Mouse (Mus musculus): ENCODE results near the gene Adcy10. TPM values are rescaled to one million over a fixed set of nuclear protein-coding genes. Genes with fewer than 3 reads are reported as not detected.

Adcy10 gene
- total RNA-seq, 2 experiments from 2014 or later: 0.08 TPM; not detected in 1

DNA sequence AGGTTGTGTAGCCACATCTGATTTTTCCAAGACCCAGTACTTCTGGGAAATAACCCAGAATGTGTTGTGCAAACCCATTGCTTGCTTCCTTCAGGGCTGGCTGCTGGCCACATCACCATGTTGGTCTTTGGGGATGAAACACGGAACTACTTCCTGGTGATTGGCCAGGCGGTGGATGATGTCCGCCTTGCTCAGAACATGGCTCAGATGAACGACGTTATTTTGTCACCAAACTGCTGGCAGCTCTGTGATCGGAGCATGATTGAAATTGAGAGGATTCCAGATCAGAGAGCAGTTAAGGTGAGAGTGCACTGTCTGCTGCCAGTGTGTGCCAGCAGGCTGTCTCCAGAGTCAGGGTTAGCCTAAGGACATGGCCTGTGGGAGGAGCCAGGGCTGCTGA is 25.2 kb downstream of the Adcy10 start:
- no peak for ATAC-seq (replicated peaks; ENCODE audit: poor library complexity)

DNA sequence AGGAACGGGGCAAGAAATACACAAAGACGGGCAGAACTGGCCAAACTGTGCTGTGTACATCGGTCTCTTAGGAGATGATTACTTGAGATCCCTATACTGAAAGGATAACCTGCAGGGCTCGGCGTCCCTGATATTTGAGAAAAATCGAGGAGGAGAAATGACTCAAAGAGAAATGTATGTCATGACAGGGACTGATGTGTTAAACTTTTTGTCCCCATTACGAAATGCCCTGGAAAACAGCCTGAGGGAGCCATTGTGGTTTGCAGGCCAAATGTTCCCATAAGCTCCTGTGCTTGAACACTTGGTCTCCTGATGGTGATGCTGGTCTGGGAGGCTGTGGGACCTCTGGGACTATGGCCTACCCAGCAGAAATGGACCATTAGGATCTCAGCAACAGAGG is 35.7 kb downstream of the Adcy10 start:
- ATAC-seq (replicated peaks; ENCODE audit: poor library complexity): no peak

DNA sequence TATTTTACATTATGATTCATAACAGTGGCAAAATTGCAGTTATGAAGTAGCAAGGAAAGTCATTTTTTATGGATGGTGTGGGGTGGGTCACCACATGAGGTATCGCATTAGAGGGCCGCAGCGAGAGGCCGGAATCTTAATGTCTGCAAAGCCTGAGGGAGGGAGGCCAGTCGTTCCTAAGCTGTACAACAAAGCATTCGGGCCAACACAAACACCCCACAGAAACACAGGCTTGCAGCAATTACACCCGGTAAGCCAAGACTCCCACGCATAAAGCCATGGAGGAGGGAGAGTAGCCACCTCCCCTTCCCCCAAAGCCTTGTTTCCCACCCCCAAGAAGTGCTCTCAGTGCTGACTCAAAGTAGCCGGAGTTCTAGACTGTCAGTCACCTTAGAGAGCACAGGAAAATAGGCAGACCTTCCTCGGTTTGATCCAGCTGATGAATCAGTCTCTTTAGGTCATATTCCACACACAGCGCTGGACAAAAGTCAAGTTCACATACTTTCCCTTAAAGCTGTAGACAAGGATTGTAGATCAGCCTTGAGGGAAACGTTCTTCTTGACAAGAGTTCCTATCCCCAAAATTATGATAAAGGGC is 51.2 kb downstream of the Adcy10 start:
- ATAC-seq (replicated peaks; ENCODE audit: poor library complexity): no peak

DNA sequence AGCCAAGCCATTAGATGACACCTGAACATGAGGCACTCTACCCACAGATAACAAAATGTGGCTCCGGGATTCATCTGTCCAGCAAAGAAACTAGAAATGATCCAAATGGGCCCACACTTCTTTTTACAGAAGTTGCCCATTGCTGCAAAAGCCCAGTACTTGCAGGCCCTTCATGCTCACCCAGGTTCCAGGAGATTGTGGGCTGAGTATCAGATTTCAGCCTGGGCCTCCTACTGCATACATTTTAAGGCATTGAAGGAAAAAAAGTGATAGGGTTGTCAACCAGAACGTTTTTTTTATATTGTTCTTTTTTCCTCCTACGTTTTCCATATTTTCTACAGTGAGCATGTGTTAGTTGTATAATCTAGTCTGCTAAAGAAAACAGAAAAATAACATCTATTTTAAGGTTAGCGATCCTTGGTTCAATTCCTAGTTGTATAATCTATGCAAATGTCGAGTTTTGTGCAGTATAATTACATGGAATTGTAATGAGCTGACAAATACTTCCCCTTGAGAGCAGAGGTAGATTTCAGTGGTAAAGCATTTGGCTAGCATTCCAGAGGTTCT is 52.3 kb downstream of the Adcy10 start:
- ATAC-seq (replicated peaks; ENCODE audit: poor library complexity): no peak

DNA sequence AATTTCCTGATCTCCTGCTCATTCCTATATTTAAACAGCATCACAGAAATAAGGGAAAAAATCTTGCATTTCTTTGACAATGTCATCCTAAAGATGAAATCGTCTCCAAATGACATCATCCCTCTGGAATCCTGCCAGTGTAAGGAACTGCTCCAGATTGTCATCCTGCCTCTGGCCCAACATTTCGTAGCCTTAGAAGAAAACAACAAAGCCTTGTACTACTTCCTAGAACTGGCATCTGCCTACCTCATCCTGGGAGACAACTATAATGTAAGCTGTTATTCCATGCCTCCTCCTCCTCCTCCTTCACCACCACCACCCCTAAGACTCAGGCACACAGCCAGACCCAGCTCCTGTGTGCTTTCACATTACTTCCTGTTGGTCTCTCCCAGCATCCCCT is 71.7 kb downstream of the Adcy10 start:
- no peak for ATAC-seq (replicated peaks; ENCODE audit: poor library complexity)

DNA sequence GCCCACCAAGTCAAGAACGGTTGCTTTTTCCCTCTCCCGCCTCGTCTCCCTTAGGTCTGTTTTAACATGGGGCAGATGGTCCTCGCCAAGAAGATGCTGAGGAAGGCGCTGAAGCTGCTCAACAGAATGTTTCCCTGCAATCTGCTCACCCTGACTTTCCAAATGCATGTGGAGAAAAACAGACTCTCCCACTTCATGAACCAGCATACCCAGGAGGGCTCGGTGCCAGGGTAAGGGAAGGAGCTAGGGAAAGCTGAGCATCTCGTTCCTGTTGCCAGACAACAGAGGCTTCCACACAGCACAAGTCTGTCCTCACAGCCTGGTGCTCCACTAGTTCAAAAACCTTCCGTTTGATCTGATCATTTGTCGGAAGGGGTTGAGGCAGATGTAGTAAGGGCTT is 74.1 kb downstream of the Adcy10 start:
- no peak for ATAC-seq (replicated peaks; ENCODE audit: poor library complexity)

DNA sequence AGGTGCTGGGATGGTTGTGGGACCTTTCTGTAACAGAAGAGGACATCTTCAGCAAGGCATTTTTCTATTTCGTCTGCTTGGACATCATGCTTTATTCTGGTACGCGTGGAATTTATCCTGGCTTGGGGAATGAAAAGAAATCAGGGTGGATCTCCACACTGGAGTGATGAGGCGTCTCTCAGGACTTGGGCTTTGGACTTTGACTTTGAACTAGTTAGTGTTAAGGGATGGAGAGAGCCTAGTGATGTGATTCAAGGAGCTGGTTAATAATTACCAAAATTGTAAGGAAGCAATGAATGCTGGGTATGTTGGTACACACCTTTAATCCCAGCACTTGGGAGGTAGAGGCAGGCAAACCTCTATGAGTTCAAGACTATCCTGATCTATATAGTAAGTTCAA is 80.3 kb downstream of the Adcy10 start:
- ATAC-seq (replicated peaks; ENCODE audit: poor library complexity): no peak

DNA sequence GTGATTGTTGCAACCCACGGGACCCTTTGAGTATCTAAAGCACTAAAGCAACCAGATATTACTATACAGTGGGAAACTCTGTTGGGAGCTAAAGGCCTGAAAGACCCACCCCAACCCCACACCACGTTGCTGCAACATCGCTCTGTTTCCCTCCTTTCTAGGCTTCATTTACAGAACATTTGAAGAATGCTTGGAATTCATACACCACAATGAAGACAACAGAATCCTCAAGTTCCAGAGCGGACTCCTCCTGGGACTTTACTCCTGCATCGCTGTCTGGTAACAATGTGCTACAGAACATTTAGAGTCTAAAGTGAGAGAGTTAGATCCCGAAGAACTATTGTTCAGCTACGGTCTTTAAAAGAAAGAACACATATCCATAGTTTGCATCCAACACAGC is 82.5 kb downstream of the Adcy10 start:
- ATAC-seq (replicated peaks; ENCODE audit: poor library complexity): no peak

DNA sequence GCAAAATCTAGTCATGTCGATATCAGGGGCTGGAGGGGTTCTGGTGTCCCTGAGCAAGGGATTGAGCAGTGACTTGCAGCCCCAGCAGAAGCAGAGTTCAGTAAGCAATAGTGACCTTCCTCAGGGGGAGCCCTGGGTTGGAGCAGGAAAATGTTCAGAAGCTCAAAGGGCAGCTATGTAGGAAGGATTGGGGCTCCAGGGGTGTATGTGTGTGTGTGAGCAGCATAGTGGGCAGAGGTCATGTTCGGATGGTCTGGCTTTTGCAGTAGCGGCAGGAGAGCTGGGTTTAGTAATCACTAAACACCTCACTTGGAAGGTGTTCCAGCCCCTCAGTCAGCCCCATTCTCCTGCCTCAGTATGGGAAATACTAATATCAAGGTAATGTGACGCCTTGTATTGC is 91.0 kb downstream of the Adcy10 start:
- no peak for ATAC-seq (replicated peaks; ENCODE audit: poor library complexity)

DNA sequence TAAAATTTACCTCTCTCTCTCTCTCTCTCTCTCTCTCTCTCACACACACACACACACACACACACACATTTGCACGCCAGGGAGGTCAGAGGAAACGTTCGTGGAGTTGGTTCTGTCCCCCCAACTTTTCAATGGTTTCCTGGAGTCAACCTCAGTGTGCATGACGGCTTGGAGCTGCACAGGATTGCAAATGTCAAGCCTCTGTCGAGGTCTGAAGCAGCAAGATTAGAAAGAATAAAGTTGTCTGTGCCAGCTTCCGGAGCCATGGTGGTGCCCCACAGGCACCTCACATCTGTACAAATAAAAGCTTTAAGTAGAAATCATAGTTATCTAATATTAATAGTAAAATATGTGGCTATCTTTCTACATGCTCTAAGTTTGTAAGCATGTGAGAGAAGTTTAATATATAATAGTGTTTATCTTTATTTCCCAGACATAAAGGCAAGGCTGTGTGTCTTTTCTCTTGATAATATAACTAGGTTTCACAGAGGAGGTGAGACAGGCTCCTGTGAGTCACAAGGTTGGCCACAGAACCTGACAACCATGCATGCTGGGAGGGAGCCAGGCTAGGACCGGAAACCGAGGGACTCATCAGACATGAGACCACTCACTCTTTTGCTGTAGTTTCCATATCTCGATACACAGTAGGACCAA is 91.6 kb downstream of the Adcy10 start:
- ATAC-seq (replicated peaks; ENCODE audit: poor library complexity): peak; percentile 62

DNA sequence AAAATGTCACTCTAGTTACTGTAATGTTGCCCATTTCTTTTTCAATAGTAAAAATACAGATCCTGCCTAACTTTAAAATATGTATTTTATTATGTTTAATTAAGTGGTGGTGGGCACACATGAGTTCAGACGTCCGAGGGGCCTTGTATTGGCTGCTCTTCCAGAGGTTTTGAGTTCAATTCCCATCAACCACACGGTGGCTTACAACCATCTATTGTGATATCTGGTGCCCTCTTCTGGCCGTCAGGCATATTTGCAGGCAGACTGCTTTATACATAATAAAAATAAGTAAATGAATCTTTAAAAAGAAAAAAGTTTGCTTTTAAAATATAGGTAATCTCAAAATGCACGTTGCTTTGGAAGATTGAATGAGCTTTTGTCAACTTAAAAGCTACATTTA is 94.3 kb downstream of the Adcy10 start:
- ATAC-seq (replicated peaks; ENCODE audit: poor library complexity): peak; percentile 37; the same call in 1 of the 2 replicates

DNA sequence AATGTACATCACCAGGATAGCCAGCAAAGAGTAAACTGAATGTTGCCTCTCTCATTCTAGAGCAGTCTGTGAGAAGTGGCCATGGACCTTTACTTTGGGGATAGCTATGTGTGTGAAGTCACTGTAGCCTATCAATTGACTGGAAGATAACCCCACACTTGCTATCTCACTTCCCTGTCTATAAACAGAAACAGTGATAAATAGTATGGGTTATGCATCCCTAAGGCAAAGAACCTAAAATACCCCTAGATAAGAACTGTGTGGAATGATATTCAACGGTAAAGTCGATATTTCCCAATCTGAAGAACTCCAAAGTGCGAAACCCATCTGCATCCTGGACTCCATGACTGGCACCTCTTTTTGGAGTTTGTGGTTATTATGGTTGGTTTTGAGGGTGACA is 96.3 kb downstream of the Adcy10 start:
- ATAC-seq (replicated peaks; ENCODE audit: poor library complexity): no peak

DNA sequence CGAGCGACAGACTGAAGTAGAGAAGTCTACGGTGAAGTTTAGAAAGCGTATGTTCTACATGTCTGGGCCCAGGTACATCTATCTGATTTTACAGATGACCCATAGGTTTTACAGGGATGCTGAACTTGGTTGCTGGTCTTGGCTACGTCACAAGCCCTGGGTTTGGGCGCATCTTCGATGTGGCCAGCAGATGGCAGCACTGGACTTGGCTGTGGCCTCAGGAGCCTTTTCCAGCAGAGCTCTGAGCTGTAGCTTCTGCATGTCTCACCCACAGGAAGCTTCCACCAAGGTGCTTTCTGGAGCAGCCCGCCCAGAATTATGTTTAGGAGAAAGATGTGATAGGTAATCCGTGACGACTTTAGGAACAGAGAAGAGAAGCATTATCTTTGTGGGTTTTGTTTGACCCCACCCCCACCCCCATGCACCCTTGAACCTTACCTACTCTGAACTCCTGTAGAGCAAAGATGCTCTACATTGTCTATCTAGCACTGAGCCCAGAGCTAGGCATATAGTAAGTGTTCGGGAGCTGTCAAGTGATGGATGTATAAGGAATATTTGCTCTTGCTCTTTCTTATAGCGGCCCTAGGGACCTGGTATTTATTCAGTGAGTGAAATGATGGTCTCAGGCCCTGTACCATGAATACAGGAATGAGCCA is 98.7 kb downstream of the Adcy10 start:
- peak; percentile 99 for ATAC-seq (replicated peaks; ENCODE audit: poor library complexity)

DNA sequence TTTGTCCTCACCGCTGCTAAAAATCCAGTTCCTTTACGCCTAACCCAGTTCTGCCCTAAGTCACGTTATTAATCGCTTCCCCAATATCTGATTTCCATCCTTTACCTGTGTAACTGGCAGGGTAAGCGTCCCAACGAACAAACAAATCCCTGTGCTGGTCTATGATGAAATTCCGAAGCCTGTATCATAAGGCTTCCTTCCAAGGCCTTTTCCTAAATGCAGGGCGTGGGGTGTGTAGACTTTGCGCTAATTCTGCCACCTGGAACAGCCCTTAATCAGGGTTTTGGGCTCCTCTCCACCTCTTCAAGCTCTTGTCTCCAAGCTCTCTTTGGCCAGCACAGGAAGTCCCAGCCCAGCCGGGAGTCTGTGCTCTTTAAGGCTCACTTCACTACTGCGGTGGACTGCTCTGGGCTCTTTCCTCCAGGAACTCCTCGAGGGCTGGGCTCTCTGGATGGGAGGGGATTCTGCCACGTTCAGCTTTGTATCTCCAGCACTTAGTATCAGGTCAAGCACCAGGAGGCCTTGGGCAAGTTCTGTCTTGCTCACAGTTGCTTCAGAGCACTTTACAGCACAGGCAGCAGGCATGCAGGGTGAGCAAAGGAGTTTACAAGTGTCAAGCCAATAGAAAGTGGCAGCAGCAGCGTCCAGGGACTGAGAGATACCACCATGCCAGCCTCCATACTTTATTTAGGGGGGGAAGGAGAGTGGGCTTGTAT is 100.6 kb downstream of the Adcy10 start:
- ATAC-seq (replicated peaks; ENCODE audit: poor library complexity): no peak

DNA sequence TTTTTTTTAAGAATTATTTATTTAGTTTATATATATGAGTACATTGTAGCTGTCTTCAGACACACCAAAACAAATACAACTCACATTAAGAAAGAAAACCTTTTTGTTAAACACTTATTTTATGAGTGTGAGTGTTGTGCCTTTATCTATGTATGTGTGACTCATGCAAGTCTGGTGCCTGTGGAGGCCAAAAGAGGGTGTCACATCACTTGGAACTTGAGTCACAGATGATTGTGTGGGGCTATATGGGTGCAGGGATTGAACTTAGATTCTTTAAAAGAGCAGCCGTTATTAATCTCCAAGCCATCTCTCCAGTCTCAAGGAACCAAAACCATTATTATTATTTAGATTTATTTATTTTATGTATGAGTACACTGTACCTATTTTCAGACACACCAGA is 101.4 kb downstream of the Adcy10 start:
- no peak for ATAC-seq (replicated peaks; ENCODE audit: poor library complexity)

DNA sequence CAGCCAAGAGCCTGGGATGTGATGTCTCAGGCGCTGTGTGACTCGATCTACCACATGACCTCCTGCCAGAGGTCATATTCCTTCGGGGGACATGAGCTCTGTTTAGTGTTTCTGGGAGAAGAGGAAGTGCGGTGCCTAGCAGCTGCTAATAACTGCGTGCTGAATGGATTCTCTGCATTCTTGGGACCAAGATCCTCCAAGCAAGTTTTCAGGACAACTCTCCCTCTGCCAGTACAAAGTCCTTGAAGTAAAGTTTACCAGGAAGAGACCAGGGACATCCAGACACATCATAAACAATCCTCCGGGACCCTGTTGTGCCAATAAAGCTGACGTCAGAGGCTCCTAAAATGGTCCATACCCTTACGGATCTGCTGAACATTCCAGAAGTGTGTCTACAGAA is 102.9 kb downstream of the Adcy10 start:
- no peak for ATAC-seq (replicated peaks; ENCODE audit: poor library complexity)

DNA sequence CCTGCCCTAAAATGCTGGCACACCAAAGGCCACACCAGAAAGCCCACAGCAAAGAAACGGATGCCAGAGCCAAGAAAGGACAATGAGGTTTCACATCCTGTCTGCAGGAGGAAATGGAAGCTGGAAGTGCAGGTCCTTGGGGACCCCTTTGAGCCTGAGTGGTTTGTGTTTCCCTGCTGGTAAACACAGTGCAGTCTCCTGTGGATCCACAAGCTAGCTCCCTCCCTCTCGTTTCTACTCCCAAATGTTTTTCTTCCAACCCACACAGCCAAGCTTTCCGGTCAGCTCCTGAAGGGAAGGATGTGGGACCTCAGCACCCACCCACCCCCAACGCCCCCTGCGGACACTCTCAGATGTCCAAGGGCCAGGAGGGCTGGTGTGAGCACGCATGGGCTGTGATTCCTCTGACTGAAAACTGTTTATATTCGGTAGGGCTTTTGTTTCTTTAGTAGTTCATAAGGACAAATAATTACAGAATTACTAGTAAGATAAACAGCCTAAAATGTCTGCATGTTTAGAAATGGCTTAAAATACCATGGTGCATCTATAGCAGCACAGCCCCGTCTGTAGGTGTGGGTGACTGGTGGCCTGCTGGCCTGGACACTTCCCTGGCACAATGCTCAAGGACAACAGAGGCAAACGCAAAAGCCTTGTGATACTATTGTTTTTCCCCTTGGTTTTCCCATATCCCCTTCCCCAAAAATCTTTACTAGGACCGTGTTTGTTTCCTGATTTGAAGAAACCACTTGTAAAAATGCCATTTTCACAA is 104.5 kb downstream of the Adcy10 start:
- ATAC-seq (replicated peaks; ENCODE audit: poor library complexity): no peak

DNA sequence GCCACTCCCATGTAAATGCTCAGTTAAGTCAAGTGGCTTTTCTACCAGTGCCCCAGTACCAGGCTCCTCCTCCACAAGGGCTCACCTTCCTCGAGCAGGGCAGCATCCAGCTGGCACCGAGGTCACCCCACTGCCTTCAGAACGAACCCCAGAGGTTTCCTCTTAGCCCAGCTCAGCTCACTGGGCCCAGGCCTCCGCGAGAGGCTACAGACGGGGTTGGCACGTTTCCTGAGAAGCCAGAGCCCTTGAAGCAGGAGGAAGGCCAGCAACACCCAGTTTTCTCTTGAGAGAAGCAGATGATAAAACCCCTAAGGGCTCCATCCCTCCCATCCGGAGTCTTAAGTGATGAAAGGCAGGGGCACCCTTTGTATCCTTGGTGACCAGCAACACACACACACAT is 105.8 kb downstream of the Adcy10 start:
- ATAC-seq (replicated peaks; ENCODE audit: poor library complexity): no peak

DNA sequence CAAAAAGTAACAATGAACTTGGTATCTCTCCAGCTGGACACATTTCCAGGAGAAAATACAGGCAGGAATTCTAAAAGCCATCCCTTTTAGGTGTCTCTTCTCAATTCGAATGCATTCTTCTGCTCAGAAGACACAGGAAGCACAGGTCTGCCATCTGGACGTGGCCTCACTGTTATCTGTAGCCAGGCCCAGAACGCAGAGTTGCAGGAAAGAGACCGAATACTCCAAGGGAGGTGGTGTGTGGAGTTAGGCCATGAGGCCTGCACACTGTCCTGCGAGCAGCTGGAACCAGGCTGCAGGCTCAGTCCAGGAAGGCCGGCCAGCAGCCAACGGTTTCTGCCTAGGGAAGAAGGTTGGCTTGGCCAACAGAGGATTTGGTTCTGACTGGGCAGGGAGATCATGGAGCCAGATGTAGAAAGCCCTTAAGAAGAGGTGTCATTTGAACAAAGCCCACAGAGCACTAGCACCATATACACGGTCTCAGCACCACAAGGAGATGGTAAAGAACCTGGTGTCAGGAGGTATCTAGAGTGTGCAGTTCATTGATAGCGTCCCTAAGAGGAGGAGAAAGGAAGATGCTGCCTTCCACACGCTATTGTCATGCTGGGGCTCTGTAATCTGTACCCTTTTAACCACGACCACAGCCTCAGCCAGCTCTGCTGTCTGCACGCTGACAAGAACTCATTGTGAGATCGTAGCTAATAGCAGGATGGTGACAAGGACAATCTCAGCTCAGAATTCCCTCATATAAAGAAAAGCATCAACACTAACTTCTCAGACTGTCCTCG is 107.5 kb downstream of the Adcy10 start:
- ATAC-seq (replicated peaks; ENCODE audit: poor library complexity): peak; percentile 50
